Mouse (Mus musculus) lung, postnatal 0 days (tissue): ENCODE data around the gene Qrich2.

Experiments used
- CTCF ChIP-seq: IDR thresholded peaks from 2 replicates; pipeline ENCODE4 v1.5.1; 2016; ENCODE audit warnings: antibody characterized with exemption, mild to moderate bottlenecking
- EP300 ChIP-seq: IDR thresholded peaks from 2 replicates; pipeline ENCODE4 v1.6.1; 2016; ENCODE audit warnings: antibody characterized with exemption, mild to moderate bottlenecking, control low read depth

DNA sequence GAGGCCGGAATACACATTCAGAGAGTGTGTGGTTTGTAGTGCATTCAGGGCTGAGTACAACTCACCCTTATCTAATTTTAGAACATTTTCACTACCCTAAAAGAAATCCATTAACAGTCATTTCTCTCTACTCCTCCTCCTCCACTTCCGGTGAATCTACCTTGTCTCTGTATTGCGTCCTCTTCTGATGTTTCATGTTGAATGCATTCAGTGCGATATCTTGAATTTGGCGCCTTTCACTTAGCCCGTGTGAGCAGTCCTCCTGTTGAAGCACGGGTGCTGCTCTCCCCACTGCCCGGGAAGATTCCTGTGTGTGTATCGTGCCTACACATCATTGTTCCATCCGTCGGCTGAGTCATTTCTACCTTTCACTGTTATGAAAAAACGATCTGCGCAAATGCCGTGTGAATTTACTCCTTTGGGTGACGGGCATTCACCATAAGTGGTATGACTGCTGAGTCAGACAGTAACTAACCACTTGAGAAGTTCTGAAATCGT lies 59.8 kb downstream of the Qrich2 start:
- TF ChIP-seq CTCF: no peak
- TF ChIP-seq EP300: no peak
